Mouse (Mus musculus) lung, postnatal 0 days (tissue): ENCODE data around the gene Arl2bp. TPM values are rescaled to one million over a fixed set of nuclear protein-coding genes. Genes with fewer than 3 reads are reported as not detected.
A peak's percentile ranks its signal among the peaks of the same experiment; 100 is the strongest.

ENCODE experiments used
- ATAC-seq: fragments of 200-750 bp; cut with Nextera tagmentation; 2 replicates; pipeline ENCODE4 v1.8.0; 2017; ENCODE audit warnings: moderate library complexity
- DNase-seq: peaks from one replicate; pipeline ENCODE4 v3.0.0-alpha.2; 2016; ENCODE audit warnings: low spot score
- H3K27ac ChIP-seq: fragments of 300-500 bp; sonication (generic); 2 replicates; pipeline ENCODE4 v1.5.1; 2014; ENCODE audit warnings: antibody characterized with exemption, mild to moderate bottlenecking, low read length, mixed read lengths
- H3K27me3 ChIP-seq: fragments of 300-500 bp; sonication (generic); replicated peaks from 2 replicates; pipeline ENCODE4 v1.6.1; 2014; ENCODE audit warnings: low read length, mixed read lengths; ENCODE audit not compliant: insufficient read depth
- H3K36me3 ChIP-seq: fragments of 300-500 bp; sonication (generic); 2 replicates; pipeline ENCODE4 v1.6.1; 2014; ENCODE audit warnings: low read length, mixed read lengths; ENCODE audit not compliant: insufficient read depth
- H3K4me1 ChIP-seq: fragments of 300-500 bp; sonication (generic); 2 replicates; pipeline ENCODE4 v1.6.1; 2014; ENCODE audit warnings: antibody characterized with exemption, low read depth, low read length, mixed read lengths; ENCODE audit not compliant: insufficient read depth
- H3K4me2 ChIP-seq: fragments of 300-500 bp; sonication (generic); replicated peaks from 2 replicates; pipeline ENCODE4 v1.6.1; 2014; ENCODE audit warnings: low read depth, mild to moderate bottlenecking, low read length, moderate library complexity, mixed read lengths
- H3K4me3 ChIP-seq: fragments of 300-500 bp; sonication (generic); 2 replicates; pipeline ENCODE4 v1.5.1; 2014; ENCODE audit warnings: low read depth, low read length
- H3K9ac ChIP-seq: fragments of 300-500 bp; sonication (generic); replicated peaks from 2 replicates; pipeline ENCODE4 v1.6.1; 2014; ENCODE audit warnings: low read depth, mild to moderate bottlenecking
- H3K9me3 ChIP-seq: fragments of 300-500 bp; sonication (generic); 2 replicates; pipeline ENCODE4 v1.6.1; 2016; ENCODE audit warnings: low read length, mixed read lengths
- CTCF ChIP-seq: IDR thresholded peaks from 2 replicates; pipeline ENCODE4 v1.5.1; 2016; ENCODE audit warnings: antibody characterized with exemption, mild to moderate bottlenecking
- EP300 ChIP-seq: IDR thresholded peaks from 2 replicates; pipeline ENCODE4 v1.6.1; 2016; ENCODE audit warnings: antibody characterized with exemption, mild to moderate bottlenecking, control low read depth
- WGBS: fragments of 180-500 bp; shearing (Covaris S2); extraction: QIAGEN DNeasy Blood & Tissue Kit; methylation state at CpG from one replicate; pipeline ENCODE4 v1.1.7; 2014; 5-methylcytosine and 5-hydroxymethylcytosine counted together
- polyA plus RNA-seq: library from polyadenylated mRNA; unstranded; fragments of >200 nt; fragmentation: Nextera tagmentation; extraction: Ambion mirVana; gene quantifications from 2 replicates; pipeline ENCODE4 v1.2.1, GENCODE M21; 2015

The Arl2bp gene
- polyA plus RNA-seq, 1 experiment from 2014 or later = 135 TPM

GRCm38 (mm10) chr8:94697956-94698355 is 31.6 kb downstream of the Arl2bp start:
- TF ChIP-seq EP300 (no peak), CTCF (no peak)
- Histone ChIP-seq H3K4me1 (peaks cover 10% of the 10 kb centered on the region), H3K9me3 (no peaks in the 10 kb centered on the region), H3K9ac (no peak overlapping the region), H3K27me3 (peaks cover 25% of the 10 kb centered on the region; the same call in 1 of the 2 replicates), H3K4me2 (no peak overlapping the region), H3K4me3 (no peak overlapping the region), H3K36me3 (no peaks in the 10 kb centered on the region), H3K27ac (no peak overlapping the region)
- no peak for DNase-seq
- ATAC-seq = no peak
- 72% methylated on average over 6 of the region's 6 CpGs for WGBS

GRCm38 (mm10) chr8:94699366-94699765 is 33.0 kb downstream of the Arl2bp start:
- Histone ChIP-seq H3K4me1 (peaks cover 10% of the 10 kb centered on the region), H3K27ac (no peak overlapping the region), H3K27me3 (peaks cover 20% of the 10 kb centered on the region; the same call in 1 of the 2 replicates), H3K9me3 (no peaks in the 10 kb centered on the region), H3K4me3 (no peak overlapping the region), H3K36me3 (no peaks in the 10 kb centered on the region), H3K4me2 (no peak overlapping the region), H3K9ac (no peak overlapping the region)
- 76% methylated on average over 16 of the region's 16 CpGs for WGBS
- TF ChIP-seq CTCF (no peak), EP300 (no peak)
- ATAC-seq (no peak), DNase-seq (no peak)

DNA sequence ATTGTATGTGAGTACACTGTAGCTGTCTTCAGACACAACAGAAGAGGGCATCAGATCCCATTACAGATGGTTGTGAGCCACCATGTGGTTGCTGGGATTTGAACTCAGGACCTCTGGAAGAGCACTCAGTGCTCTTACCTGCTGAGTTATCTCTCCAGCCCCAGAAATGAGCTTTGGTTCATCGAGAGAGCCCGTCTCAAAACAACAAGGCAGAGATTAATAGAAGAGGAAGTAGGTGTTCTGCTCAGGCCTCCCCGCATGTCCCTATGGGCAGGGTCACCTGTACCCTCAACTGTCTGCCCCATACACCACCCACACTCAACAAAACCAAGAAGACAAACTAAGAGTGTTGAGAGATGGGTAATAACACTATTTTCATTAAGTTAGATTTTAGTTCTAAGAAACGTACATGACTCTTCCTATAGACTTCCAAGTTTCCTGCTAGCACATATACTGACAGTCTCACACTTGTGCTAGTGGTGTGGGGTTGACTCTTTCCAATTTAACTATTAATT is 34.1 kb downstream of the Arl2bp start:
- no peak overlapping the region for H3K4me2 ChIP-seq
- DNase-seq (no peak), ATAC-seq (no peak)
- WGBS = 67% methylated on average over 4 of the region's 4 CpGs
- H3K9ac ChIP-seq = no peak overlapping the region
- TF ChIP-seq EP300 = no peak
- TF ChIP-seq CTCF = no peak
- H3K27me3 ChIP-seq = peaks cover 16% of the 10 kb centered on the region; the same call in 1 of the 2 replicates
- no peaks in the 10 kb centered on the region for H3K9me3 ChIP-seq
- no peak overlapping the region for H3K4me3 ChIP-seq
- peaks cover 7% of the 10 kb centered on the region for H3K4me1 ChIP-seq
- H3K36me3 ChIP-seq = no peaks in the 10 kb centered on the region
- no peak overlapping the region for H3K27ac ChIP-seq

DNA sequence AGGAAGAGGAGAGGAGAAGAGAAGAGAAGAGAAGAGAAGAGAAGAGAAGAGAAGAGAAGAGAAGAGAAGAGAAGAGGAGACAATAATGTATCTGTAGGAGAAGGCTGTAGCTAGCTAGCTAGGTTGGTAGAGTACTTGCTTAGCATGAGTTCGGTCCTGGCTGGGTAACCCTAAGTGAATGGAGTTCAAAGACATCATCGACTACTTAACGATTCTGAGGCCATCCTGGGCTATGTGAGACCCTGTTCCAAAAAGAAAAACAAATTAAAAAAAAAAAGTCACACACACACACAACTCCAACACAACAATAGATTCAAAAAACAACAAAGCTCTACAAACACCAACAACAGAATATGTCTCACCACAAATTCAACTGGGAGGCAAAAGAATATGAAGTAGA is 35.8 kb downstream of the Arl2bp start:
- H3K9ac ChIP-seq = no peak overlapping the region

DNA sequence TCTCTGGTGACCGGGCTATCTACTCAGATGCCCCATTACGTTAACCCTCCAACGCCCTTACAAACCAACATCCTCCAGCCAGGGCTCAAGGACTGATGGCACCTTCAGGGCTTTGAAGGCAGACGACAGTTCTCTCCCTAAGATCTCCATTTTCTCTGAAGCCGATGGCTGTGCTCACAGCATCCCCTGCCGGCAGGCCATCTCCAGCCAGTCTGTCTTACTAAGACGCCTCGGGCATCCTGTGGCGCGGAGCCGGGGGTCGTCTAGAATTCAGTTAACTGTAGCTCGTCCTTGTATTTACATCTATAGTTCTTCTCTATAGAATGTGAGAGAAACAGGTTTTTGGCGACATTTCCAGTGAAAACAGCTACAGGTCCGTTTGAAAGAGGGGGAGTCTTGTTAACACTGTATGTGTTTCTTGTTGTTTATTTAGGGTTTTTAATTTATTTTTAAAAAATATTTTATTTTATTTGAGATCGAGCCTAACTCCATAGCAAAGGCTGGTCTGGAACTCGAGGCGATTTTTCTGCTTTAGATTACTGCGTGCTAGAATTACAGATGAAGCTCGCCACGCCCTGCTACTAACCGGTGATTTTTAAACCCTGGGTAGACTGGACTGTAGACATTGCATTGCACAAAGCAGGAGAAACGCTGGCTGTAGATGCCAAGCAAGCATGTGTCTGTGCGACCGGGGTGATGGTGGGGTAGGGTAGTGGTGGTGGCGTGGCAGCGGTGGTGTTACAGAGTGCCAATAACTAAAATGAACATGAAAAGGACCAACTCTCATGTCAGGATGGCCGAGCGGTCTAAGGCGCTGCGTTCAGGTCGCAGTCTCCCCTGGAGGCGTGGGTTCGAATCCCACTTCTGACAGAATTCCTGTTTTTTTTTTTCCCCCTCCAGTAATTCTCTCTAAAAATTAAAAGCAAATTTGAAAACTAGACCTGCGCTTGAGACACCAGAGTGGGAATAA is 36.7 kb downstream of the Arl2bp start:
- Histone ChIP-seq H3K27ac (peak overlapping the region; percentile 34; the same call in 1 of the 2 replicates), H3K4me3 (peak overlapping the region; percentile 34), H3K9me3 (no peaks in the 10 kb centered on the region), H3K27me3 (no peaks in the 10 kb centered on the region), H3K36me3 (no peaks in the 10 kb centered on the region), H3K4me2 (peak overlapping the region; percentile 50), H3K9ac (0 out of 2 replicates have a peak overlapping the region, but pooled peaks have one; percentile 0), H3K4me1 (peaks cover 3% of the 10 kb centered on the region; the same call in 1 of the 2 replicates)
- WGBS = under 1% methylated on average over 35 of the region's 35 CpGs
- TF ChIP-seq EP300 = 0 out of 2 replicates have a peak, but pooled peaks have one; percentile 25
- peak; percentile 96 for TF ChIP-seq CTCF
- DNase-seq = peak; percentile 88
- peak; percentile 78 for ATAC-seq

More for the DNA sequence above, 35.8 kb downstream of the Arl2bp start:
- Histone ChIP-seq H3K27ac (no peak overlapping the region), H3K27me3 (0 out of 2 replicates have a peak, but pooled peaks cover 1% of the 10 kb centered on the region), H3K4me2 (no peak overlapping the region), H3K4me3 (no peak overlapping the region), H3K36me3 (no peaks in the 10 kb centered on the region), H3K9me3 (no peaks in the 10 kb centered on the region), H3K4me1 (peaks cover 2% of the 10 kb centered on the region; the same call in 1 of the 2 replicates)
- no peak for TF ChIP-seq EP300
- no peak for TF ChIP-seq CTCF
- WGBS = 67% methylated on average over 3 of the region's 3 CpGs
- no peak for ATAC-seq
- no peak for DNase-seq

GRCm38 (mm10) chr8:94703972-94704668 is 37.7 kb downstream of the Arl2bp start:
- no peaks in the 10 kb centered on the region for H3K27me3 ChIP-seq
- no peak overlapping the region for H3K9ac ChIP-seq
- under 1% methylated on average over 35 of the region's 35 CpGs for whole genome bisulfite sequencing
- peak overlapping the region; percentile 51 for H3K4me2 ChIP-seq
- TF ChIP-seq CTCF (peak; percentile 93), EP300 (peak; percentile 61)
- ATAC-seq (peak; percentile 89), DNase-seq (peak; percentile 96)
- peaks cover 3% of the 10 kb centered on the region; the same call in 1 of the 2 replicates for H3K4me1 ChIP-seq
- peak overlapping the region; percentile 34 for H3K4me3 ChIP-seq
- H3K27ac ChIP-seq = no peak overlapping the region
- no peaks in the 10 kb centered on the region for H3K9me3 ChIP-seq
- H3K36me3 ChIP-seq = no peaks in the 10 kb centered on the region
